Mouse (Mus musculus): ENCODE results near the gene Erbb2. TPM values are rescaled to one million over a fixed set of nuclear protein-coding genes. Genes with fewer than 3 reads are reported as not detected.

Gene Erbb2
- polyA plus RNA-seq, 1 experiment from 2014 or later, result 64.0 TPM

DNA sequence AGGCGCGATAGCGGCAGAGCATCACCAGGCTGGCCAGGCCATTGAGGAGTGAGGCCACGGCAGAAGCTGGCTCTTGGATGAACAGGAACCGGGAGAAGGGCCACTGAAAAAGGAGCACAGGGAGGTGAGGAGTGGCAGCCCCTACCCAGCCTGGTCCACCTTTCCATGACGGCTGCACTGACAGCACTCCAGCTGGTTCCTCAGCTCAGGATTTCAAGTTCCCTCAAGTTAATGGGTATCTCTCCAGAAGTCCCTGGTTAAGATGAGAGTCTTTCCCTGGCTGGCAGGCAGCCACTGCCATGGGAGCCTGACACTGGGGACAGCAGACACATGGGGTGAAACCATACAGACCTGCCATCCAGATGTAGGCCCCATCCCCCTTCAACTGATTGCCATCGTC, 14.3 kb upstream of the Erbb2 start:
- H3K4me2 ChIP-seq (replicated peaks), result no peak overlapping the region
- H3K9ac ChIP-seq, result no peak overlapping the region
- no peaks in the 10 kb centered on the region for H3K9me3 ChIP-seq (replicated peaks)
- no peaks in the 10 kb centered on the region for H3K36me3 ChIP-seq
- no peak overlapping the region for H3K27ac ChIP-seq (replicated peaks)
- no peak overlapping the region for H3K4me3 ChIP-seq (replicated peaks)
- WGBS, result 89% methylated on average over 7 of the region's 7 CpGs
- peaks cover 36% of the 10 kb centered on the region for H3K4me1 ChIP-seq
- no peaks in the 10 kb centered on the region for H3K27me3 ChIP-seq
- no peak for ATAC-seq (ENCODE audit: insufficient number of reproducible peaks, low FRiP score, low TSS enrichment, low read depth)

DNA sequence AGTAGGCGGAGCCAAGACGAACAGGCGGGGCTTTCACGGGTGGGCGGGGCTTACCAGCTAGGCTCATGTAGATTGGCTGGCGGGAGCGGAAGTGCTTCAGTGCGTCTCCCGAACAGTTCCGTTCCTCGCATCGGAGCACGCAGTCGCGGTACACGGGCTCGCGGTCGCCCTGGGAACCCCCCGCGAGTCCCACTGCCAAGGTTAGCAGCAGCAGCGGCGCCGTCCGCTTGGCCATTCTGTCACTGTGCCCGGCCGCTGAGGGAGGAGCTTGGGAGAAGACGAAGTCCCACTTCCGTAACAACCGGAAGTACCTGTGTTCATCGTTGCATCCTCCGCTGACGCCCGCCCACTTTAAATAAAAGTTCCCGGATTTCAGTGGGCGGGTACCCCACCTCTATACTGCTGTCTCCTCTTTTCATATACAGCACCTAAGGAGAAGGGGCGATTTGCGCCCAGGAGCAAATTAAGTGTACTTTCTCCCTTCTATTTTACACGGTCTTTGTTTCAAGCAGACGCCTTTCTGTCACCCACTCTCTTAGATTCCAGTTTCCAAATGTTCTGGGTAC, 12.0 kb upstream of the Erbb2 start, which contains the start of gene Pgap3:
Gene Pgap3 (minus strand): TSS at position 330 of the 566 bp plus-strand sequence.
- Histone ChIP-seq H3K4me1 (peaks cover 14% of the 10 kb centered on the region), H3K9ac (peak within 1 kb of the TSS; percentile 60; the same call in 1 of the 2 replicates), H3K9me3 (replicated peaks) (no peaks in the 10 kb centered on the region), H3K36me3 (no peaks in the 10 kb centered on the region), H3K27me3 (no peaks in the 10 kb centered on the region; the same call in 1 of the 2 replicates), H3K27ac (replicated peaks) (peak within 1 kb of the TSS; percentile 96), H3K4me3 (replicated peaks) (peak within 1 kb of the TSS; percentile 70), H3K4me2 (replicated peaks) (peak within 1 kb of the TSS; percentile 63)
- WGBS, result under 1% methylated on average over 40 of the region's 40 CpGs
- peak; percentile 90 for ATAC-seq (ENCODE audit: insufficient number of reproducible peaks, low FRiP score, low TSS enrichment, low read depth)

DNA sequence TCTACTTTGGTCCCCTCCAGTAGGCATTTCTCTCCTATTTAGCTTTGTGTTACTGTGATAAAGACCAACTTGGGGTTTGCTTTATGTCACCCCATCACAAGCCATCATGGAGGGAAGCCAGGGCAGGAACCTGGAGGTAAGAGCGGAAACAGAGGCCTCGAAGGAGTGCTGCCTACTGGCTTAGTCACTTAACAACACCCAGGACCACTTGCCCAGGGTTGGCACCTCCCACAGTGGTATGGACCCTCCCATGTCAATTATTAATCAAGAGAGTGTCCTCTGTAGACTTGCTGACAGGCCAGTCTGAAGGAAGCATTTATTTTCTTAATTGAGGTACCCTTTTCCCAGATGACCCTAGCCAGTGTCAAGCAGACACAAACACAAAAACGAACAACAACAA, 11.5 kb upstream of the Erbb2 start:
- ATAC-seq (ENCODE audit: insufficient number of reproducible peaks, low FRiP score, low TSS enrichment, low read depth), result no peak
- Histone ChIP-seq H3K9ac (peak overlapping the region; percentile 60; the same call in 1 of the 2 replicates), H3K4me3 (replicated peaks) (peak overlapping the region; percentile 70), H3K4me1 (peaks cover 13% of the 10 kb centered on the region), H3K9me3 (replicated peaks) (no peaks in the 10 kb centered on the region), H3K27ac (replicated peaks) (0 out of 2 replicates have a peak overlapping the region, but pooled peaks have one; percentile 96), H3K36me3 (no peaks in the 10 kb centered on the region), H3K27me3 (no peaks in the 10 kb centered on the region; the same call in 1 of the 2 replicates), H3K4me2 (replicated peaks) (peak overlapping the region; percentile 63)
- 52% methylated on average over 3 of the region's 3 CpGs for WGBS

- no peak overlapping the region for H3K9ac ChIP-seq
- H3K4me2 ChIP-seq (replicated peaks), result no peak overlapping the region
- no peaks in the 10 kb centered on the region; the same call in 1 of the 2 replicates for H3K27me3 ChIP-seq
- H3K9me3 ChIP-seq (replicated peaks), result no peaks in the 10 kb centered on the region
- peaks cover 26% of the 10 kb centered on the region for H3K4me1 ChIP-seq
- 59% methylated on average over 6 of the region's 6 CpGs for WGBS
- no peak for ATAC-seq (ENCODE audit: insufficient number of reproducible peaks, low FRiP score, low TSS enrichment, low read depth)
- H3K27ac ChIP-seq (replicated peaks), result 0 out of 2 replicates have a peak overlapping the region, but pooled peaks have one; percentile 12
- no peak overlapping the region for H3K4me3 ChIP-seq (replicated peaks)
- no peaks in the 10 kb centered on the region for H3K36me3 ChIP-seq
These were observed 5.6 kb upstream of the Erbb2 start for GRCm38 (mm10) chr11:98406621-98407020.

- WGBS, result 43% methylated on average over 8 of the region's 8 CpGs
- Histone ChIP-seq H3K4me3 (replicated peaks) (peak overlapping the region; percentile 16), H3K4me2 (replicated peaks) (peak overlapping the region; percentile 37), H3K9ac (no peak overlapping the region), H3K36me3 (no peaks in the 10 kb centered on the region), H3K27ac (replicated peaks) (0 out of 2 replicates have a peak overlapping the region, but pooled peaks have one; percentile 48), H3K9me3 (replicated peaks) (no peaks in the 10 kb centered on the region), H3K4me1 (peaks cover 36% of the 10 kb centered on the region), H3K27me3 (no peaks in the 10 kb centered on the region)
- no peak for ATAC-seq (ENCODE audit: insufficient number of reproducible peaks, low FRiP score, low TSS enrichment, low read depth)
These were observed 3.4 kb upstream of the Erbb2 start for GRCm38 (mm10) chr11:98408872-98409271.

DNA sequence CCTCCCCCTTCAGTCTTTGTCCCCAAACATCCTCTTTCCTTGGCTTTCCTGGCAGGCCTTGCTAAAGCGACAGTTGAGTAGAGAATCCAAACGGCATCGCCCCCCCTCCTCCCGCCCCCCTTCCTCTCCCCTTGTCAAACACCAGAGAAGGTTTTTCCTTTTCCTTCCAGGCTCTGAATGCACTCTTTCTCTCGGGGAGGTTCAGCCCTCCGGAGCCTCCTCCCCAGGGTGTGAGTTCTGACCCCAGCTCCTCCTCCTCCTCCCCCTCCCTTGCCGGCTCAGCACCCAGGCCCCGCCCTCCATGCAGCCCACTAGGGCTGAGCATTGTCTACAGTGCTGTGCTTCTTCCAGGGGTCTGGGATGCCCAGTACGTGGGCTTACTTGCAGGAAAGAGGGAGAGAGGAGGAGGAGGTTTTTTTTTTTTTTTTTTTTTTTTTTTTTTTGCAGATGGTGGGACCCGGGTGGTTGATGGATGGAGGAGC, 2.9 kb upstream of the Erbb2 start:
- WGBS, result 2% methylated on average over 10 of the region's 10 CpGs
- Histone ChIP-seq H3K4me3 (replicated peaks) (peak overlapping the region; percentile 16), H3K36me3 (no peaks in the 10 kb centered on the region), H3K4me2 (replicated peaks) (peak overlapping the region; percentile 37), H3K9ac (no peak overlapping the region), H3K4me1 (peaks cover 41% of the 10 kb centered on the region), H3K27ac (replicated peaks) (peak overlapping the region; percentile 48; the same call in 1 of the 2 replicates), H3K9me3 (replicated peaks) (no peaks in the 10 kb centered on the region), H3K27me3 (no peaks in the 10 kb centered on the region)
- ATAC-seq (ENCODE audit: insufficient number of reproducible peaks, low FRiP score, low TSS enrichment, low read depth), result peak; percentile 53

GRCm38 (mm10) chr11:98412797-98413301, 579 bp downstream of the Erbb2 start:
- Histone ChIP-seq H3K9ac (peak overlapping the region; percentile 68), H3K36me3 (0 out of 2 replicates have a peak, but pooled peaks cover 5% of the 10 kb centered on the region), H3K9me3 (replicated peaks) (no peaks in the 10 kb centered on the region), H3K27ac (replicated peaks) (peak overlapping the region; percentile 97), H3K4me1 (peaks cover 60% of the 10 kb centered on the region), H3K4me2 (replicated peaks) (peak overlapping the region; percentile 64), H3K27me3 (no peaks in the 10 kb centered on the region), H3K4me3 (replicated peaks) (peak overlapping the region; percentile 62)
- under 1% methylated on average over 40 of the region's 40 CpGs for WGBS
- ATAC-seq (ENCODE audit: insufficient number of reproducible peaks, low FRiP score, low TSS enrichment, low read depth), result peak; percentile 55

DNA sequence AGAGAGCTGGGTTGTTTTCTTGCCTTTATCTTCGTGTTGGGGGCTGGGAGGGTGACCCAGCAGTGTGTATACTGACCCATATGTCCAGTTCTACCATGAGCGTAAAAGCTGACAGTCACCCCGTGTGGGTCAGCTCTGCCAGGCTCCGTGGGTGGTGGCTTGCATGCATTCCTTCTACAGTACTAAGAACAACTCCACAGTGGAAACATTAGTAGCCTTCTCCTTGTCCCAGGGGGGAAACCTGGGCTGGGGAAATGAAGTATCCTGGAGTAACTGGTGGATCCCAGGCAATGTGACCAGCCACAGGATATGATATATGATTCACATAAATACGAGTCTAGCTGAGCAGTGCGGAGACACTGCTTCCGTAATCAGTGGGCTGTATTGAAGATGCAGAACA, 1.5 kb downstream of the Erbb2 start:
- WGBS, result 16% methylated on average over 7 of the region's 7 CpGs
- Histone ChIP-seq H3K27me3 (no peaks in the 10 kb centered on the region), H3K9me3 (replicated peaks) (no peaks in the 10 kb centered on the region), H3K9ac (peak overlapping the region; percentile 7; the same call in 1 of the 2 replicates), H3K4me3 (replicated peaks) (peak overlapping the region; percentile 62), H3K27ac (replicated peaks) (peak overlapping the region; percentile 97; the same call in 1 of the 2 replicates), H3K4me2 (replicated peaks) (peak overlapping the region; percentile 64), H3K4me1 (peaks cover 65% of the 10 kb centered on the region), H3K36me3 (0 out of 2 replicates have a peak, but pooled peaks cover 6% of the 10 kb centered on the region)
- ATAC-seq (ENCODE audit: insufficient number of reproducible peaks, low FRiP score, low TSS enrichment, low read depth), result no peak

- H3K27me3 ChIP-seq, result no peaks in the 10 kb centered on the region
- no peak overlapping the region for H3K9ac ChIP-seq
- H3K4me3 ChIP-seq (replicated peaks), result peak overlapping the region; percentile 62
- no peak for ATAC-seq (ENCODE audit: insufficient number of reproducible peaks, low FRiP score, low TSS enrichment, low read depth)
- H3K36me3 ChIP-seq, result 0 out of 2 replicates have a peak, but pooled peaks cover 10% of the 10 kb centered on the region
- 21% methylated on average over 2 of the region's 2 CpGs for WGBS
- 0 out of 2 replicates have a peak overlapping the region, but pooled peaks have one; percentile 97 for H3K27ac ChIP-seq (replicated peaks)
- peaks cover 65% of the 10 kb centered on the region for H3K4me1 ChIP-seq
- H3K4me2 ChIP-seq (replicated peaks), result peak overlapping the region; percentile 64
- H3K9me3 ChIP-seq (replicated peaks), result no peaks in the 10 kb centered on the region
These were observed 1.9 kb downstream of the Erbb2 start for GRCm38 (mm10) chr11:98414162-98414561.

GRCm38 (mm10) chr11:98417074-98417473, 4.8 kb downstream of the Erbb2 start:
- Histone ChIP-seq H3K4me1 (peaks cover 49% of the 10 kb centered on the region), H3K9ac (no peak overlapping the region), H3K36me3 (peaks cover 33% of the 10 kb centered on the region; the same call in 1 of the 2 replicates), H3K27ac (replicated peaks) (0 out of 2 replicates have a peak overlapping the region, but pooled peaks have one; percentile 39), H3K9me3 (replicated peaks) (no peaks in the 10 kb centered on the region), H3K4me3 (replicated peaks) (no peak overlapping the region), H3K27me3 (no peaks in the 10 kb centered on the region), H3K4me2 (replicated peaks) (no peak overlapping the region)
- 81% methylated on average over 1 of the region's 1 CpGs for WGBS
- no peak for ATAC-seq (ENCODE audit: insufficient number of reproducible peaks, low FRiP score, low TSS enrichment, low read depth)

DNA sequence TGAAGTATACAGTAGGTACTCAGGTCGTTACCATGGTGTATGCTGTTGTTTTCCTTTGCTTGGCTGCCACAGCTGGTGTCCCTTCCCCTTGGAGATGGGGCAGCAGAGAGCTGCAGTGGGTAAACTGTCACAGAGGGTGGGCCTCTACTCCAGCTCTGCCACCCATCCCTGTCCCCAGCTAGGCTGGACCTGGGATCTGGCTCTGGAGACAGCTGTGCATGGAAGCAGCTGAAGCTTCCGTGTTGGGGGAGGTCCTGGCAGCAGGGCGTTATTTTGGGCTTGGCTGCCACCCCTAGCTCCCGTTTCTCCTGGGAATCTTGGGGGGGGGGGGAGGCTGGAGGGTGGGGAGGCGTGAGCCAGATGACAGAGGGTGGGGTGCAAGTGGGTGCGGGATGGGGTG, 6.0 kb downstream of the Erbb2 start:
- Histone ChIP-seq H3K4me2 (replicated peaks) (no peak overlapping the region), H3K9me3 (replicated peaks) (no peaks in the 10 kb centered on the region), H3K9ac (no peak overlapping the region), H3K27me3 (no peaks in the 10 kb centered on the region), H3K36me3 (peaks cover 45% of the 10 kb centered on the region), H3K4me1 (peaks cover 49% of the 10 kb centered on the region), H3K27ac (replicated peaks) (peak overlapping the region; percentile 79), H3K4me3 (replicated peaks) (no peak overlapping the region; the same call in 1 of the 2 replicates)
- WGBS, result 47% methylated on average over 5 of the region's 6 CpGs
- ATAC-seq (ENCODE audit: insufficient number of reproducible peaks, low FRiP score, low TSS enrichment, low read depth), result peak; percentile 55
